Mouse (Mus musculus): ENCODE measurements around the gene Lrp3. TPM values are rescaled to one million over a fixed set of nuclear protein-coding genes. Genes with fewer than 3 reads are reported as not detected.

Lrp3 gene
- polyA plus RNA-seq, 1 experiment from 2014 or later: 1.6 TPM

- H3K4me2 ChIP-seq (replicated peaks; ENCODE audit: low read depth): no peak overlapping the region
- no peaks in the 10 kb centered on the region for H3K27me3 ChIP-seq (replicated peaks; ENCODE audit: control insufficient read depth, insufficient read depth, low read length)
- no peaks in the 10 kb centered on the region for H3K9me3 ChIP-seq (ENCODE audit: control insufficient read depth)
- no peaks in the 10 kb centered on the region for H3K4me1 ChIP-seq (replicated peaks; ENCODE audit: control insufficient read depth, insufficient read depth, low read length)
- H3K27ac ChIP-seq (ENCODE audit: low read depth, low read length): no peak overlapping the region
- TF ChIP-seq CTCF (IDR thresholded peaks at IDR 0.05; ENCODE audit: low read depth): no peak
- ATAC-seq: no peak
- no peaks in the 10 kb centered on the region for H3K36me3 ChIP-seq (ENCODE audit: control insufficient read depth, insufficient read depth)
- H3K4me3 ChIP-seq (ENCODE audit: low read depth, low read length): no peak overlapping the region
- 56% methylated on average over 12 of the region's 12 CpGs for WGBS
- H3K9ac ChIP-seq (ENCODE audit: low read depth, low read length): no peak overlapping the region
Observed at GRCm38 (mm10) chr7:35154449-35154848, 60.8 kb downstream of the Lrp3 start.

GRCm38 (mm10) chr7:35150860-35151259 is 64.4 kb downstream of the Lrp3 start:
- H3K4me2 ChIP-seq (replicated peaks; ENCODE audit: low read depth): no peak overlapping the region
- 78% methylated on average over 5 of the region's 5 CpGs for WGBS
- H3K36me3 ChIP-seq (ENCODE audit: control insufficient read depth, insufficient read depth): no peaks in the 10 kb centered on the region
- H3K9me3 ChIP-seq (ENCODE audit: control insufficient read depth): no peaks in the 10 kb centered on the region
- no peak overlapping the region for H3K4me3 ChIP-seq (ENCODE audit: low read depth, low read length)
- H3K9ac ChIP-seq (ENCODE audit: low read depth, low read length): no peak overlapping the region
- H3K4me1 ChIP-seq (replicated peaks; ENCODE audit: control insufficient read depth, insufficient read depth, low read length): no peaks in the 10 kb centered on the region
- no peak for TF ChIP-seq CTCF (IDR thresholded peaks at IDR 0.05; ENCODE audit: low read depth)
- no peak overlapping the region for H3K27ac ChIP-seq (ENCODE audit: low read depth, low read length)
- H3K27me3 ChIP-seq (replicated peaks; ENCODE audit: control insufficient read depth, insufficient read depth, low read length): no peaks in the 10 kb centered on the region
- no peak for ATAC-seq

Other genes with a start within 250 kb of the Lrp3 start
- gene Cebpg, start 158.9 kb downstream of the Lrp3 start, polyA plus RNA-seq (2015; fragmentation: Nextera tagmentation; extraction: Ambion mirVana): 52.4 and 58.4 TPM in 2 replicates
- gene Cebpa, start 96.2 kb downstream of the Lrp3 start, polyA plus RNA-seq (2015; fragmentation: Nextera tagmentation; extraction: Ambion mirVana): 25.1 and 28.0 TPM in 2 replicates
- 0.34 and 0.42 TPM in 2 replicates for gene Slc7a10, start 29.1 kb downstream of the Lrp3 start, polyA plus RNA-seq (2015; fragmentation: Nextera tagmentation; extraction: Ambion mirVana)
- 8.6 and 9.1 TPM in 2 replicates for gene Gpatch1, start 102.9 kb upstream of the Lrp3 start, polyA plus RNA-seq (2015; fragmentation: Nextera tagmentation; extraction: Ambion mirVana)
- 63.3 and 75.0 TPM in 2 replicates for gene Rhpn2, start 118.7 kb upstream of the Lrp3 start, polyA plus RNA-seq (2015; fragmentation: Nextera tagmentation; extraction: Ambion mirVana)
- 9.3 and 10.3 TPM in 2 replicates for gene Faap24, start 181.3 kb upstream of the Lrp3 start, polyA plus RNA-seq (2015; fragmentation: Nextera tagmentation; extraction: Ambion mirVana)
- 9.7 and 10.1 TPM in 2 replicates for gene Cep89, start 181.5 kb upstream of the Lrp3 start, polyA plus RNA-seq (2015; fragmentation: Nextera tagmentation; extraction: Ambion mirVana)
- gene Slc7a9, start 233.3 kb upstream of the Lrp3 start, polyA plus RNA-seq (2015; fragmentation: Nextera tagmentation; extraction: Ambion mirVana): 225 and 259 TPM in 2 replicates

Data from intestine, postnatal 0 days (tissue).